Mouse (Mus musculus) thymus, postnatal 36 days (tissue): ENCODE data around the gene Cib3.

Source experiments
- DNase-seq, 2 experiments: peaks; one replicate each; pipeline ENCODE4 v3.0.0; 2022; ENCODE audit warnings: mixed read lengths in 2 of 2

The Cib3 gene

GRCm38 (mm10) chr8:72212751-72213150 is at the start of gene Cib3:
Cib3 (minus strand) TSS chr8:72212837.
- no peak for DNase-seq

- DNase-seq: no peak
Measured at GRCm38 (mm10) chr8:72261872-72262271, 49.2 kb upstream of the Cib3 start.

- DNase-seq: no peak
Measured at GRCm38 (mm10) chr8:72261431-72261830, 48.8 kb upstream of the Cib3 start.

- peak; percentile 67 to 71 for DNase-seq
Measured at GRCm38 (mm10) chr8:72261019-72261418, 48.4 kb upstream of the Cib3 start.

- no peak for DNase-seq
Measured at GRCm38 (mm10) chr8:72260585-72260984, 47.9 kb upstream of the Cib3 start.

GRCm38 (mm10) chr8:72259862-72260261 is 47.2 kb upstream of the Cib3 start:
- no peak for DNase-seq

GRCm38 (mm10) chr8:72257902-72258238 is 45.2 kb upstream of the Cib3 start:
- DNase-seq: no peak

GRCm38 (mm10) chr8:72257171-72257901 is 44.7 kb upstream of the Cib3 start:
- DNase-seq: peak; percentile 53

- DNase-seq: no peak
Measured at GRCm38 (mm10) chr8:72244610-72245009, 32.0 kb upstream of the Cib3 start.

GRCm38 (mm10) chr8:72242226-72242625 is 29.6 kb upstream of the Cib3 start:
- no peak for DNase-seq

GRCm38 (mm10) chr8:72240951-72241350 is 28.3 kb upstream of the Cib3 start:
- no peak for DNase-seq

GRCm38 (mm10) chr8:72240403-72240763 is 27.7 kb upstream of the Cib3 start:
- no peak for DNase-seq

GRCm38 (mm10) chr8:72239499-72240402 is 27.1 kb upstream of the Cib3 start, which contains the start of gene Ap1m1:
Ap1m1 (plus strand) TSS chr8:72240018.
- DNase-seq: peak; percentile 97 to 98

GRCm38 (mm10) chr8:72222656-72223055 is 10.0 kb upstream of the Cib3 start:
- DNase-seq: no peak

GRCm38 (mm10) chr8:72220758-72221157 is 8.1 kb upstream of the Cib3 start:
- DNase-seq: no peak

- peak; percentile 76 to 87 for DNase-seq
Measured at GRCm38 (mm10) chr8:72219541-72220363, 7.1 kb upstream of the Cib3 start, which contains the start of gene Fam32a. Fam32a (plus strand) TSS chr8:72219730.

- DNase-seq: no peak
Measured at GRCm38 (mm10) chr8:72218781-72219540, 6.3 kb upstream of the Cib3 start.

- DNase-seq: no peak
Measured at GRCm38 (mm10) chr8:72215871-72216270, 3.2 kb upstream of the Cib3 start.

GRCm38 (mm10) chr8:72215060-72215459 is 2.4 kb upstream of the Cib3 start:
- peak; percentile 41 to 44 for DNase-seq

- no peak for DNase-seq
Measured at GRCm38 (mm10) chr8:72213536-72213935, 899 bp upstream of the Cib3 start, which contains the start of gene Gm11034. Gm11034 (minus strand) TSS chr8:72213636.

GRCm38 (mm10) chr8:72211846-72212245 is 791 bp downstream of the Cib3 start:
- DNase-seq: no peak

- no peak for DNase-seq
Measured at GRCm38 (mm10) chr8:72210710-72211109, 1.9 kb downstream of the Cib3 start.
